Mouse (Mus musculus): ENCODE measurements around the gene Josd2. TPM values are rescaled to one million over a fixed set of nuclear protein-coding genes. Genes with fewer than 3 reads are reported as not detected.

Gene Josd2
- polyA plus RNA-seq, 1 experiment from 2014 or later: 115 TPM

DNA sequence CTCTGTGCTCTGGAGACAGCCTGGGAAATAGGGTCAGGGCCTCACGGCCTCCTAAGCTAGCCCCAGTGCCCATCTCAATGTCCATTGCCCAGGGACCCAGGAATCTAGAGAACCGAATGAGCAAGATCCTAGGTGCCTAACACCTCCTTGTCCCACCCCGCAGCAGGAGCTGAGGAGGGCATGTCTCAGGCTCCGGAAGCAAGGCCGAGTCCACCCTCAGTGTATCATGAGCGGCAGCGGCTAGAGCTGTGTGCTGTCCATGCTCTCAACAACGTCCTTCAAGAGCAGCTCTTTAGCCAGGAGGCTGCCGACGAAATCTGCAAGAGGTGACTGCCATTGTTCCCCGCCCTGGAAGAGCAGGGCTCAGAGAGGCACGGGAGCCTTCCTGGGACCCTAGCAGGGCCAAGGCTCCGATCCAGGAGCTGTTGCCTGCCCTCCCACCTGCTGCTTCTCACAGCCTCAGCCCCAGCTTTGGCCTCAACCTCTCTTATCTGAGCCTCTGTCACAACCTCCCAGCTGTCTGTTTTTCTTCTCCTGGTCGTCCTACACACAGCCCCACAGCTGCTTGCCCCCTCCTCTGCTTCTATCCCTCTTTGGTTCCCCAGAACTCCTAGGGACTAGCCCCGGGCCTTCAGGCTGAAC is 985 bp downstream of the Josd2 start:
- peaks cover 8% of the 10 kb centered on the region for H3K27me3 ChIP-seq (ENCODE audit: control insufficient read depth, insufficient read depth, low read depth, low read length)
- no peak for ATAC-seq (ENCODE audit: low read depth)
- peak overlapping the region; percentile 79 for H3K4me2 ChIP-seq (ENCODE audit: low read depth, low read length)
- peak overlapping the region; percentile 93 for H3K4me3 ChIP-seq (ENCODE audit: low read length)
- peak overlapping the region; percentile 13; the same call in 1 of the 2 replicates for H3K27ac ChIP-seq (ENCODE audit: low read length)
- H3K36me3 ChIP-seq (ENCODE audit: control insufficient read depth, insufficient read depth, low read length): 0 out of 2 replicates have a peak, but pooled peaks cover 2% of the 10 kb centered on the region
- H3K4me1 ChIP-seq (replicated peaks; ENCODE audit: control insufficient read depth, insufficient read depth, low read length): peaks cover 51% of the 10 kb centered on the region
- H3K9me3 ChIP-seq (ENCODE audit: control insufficient read depth, low read length): no peaks in the 10 kb centered on the region
- peak overlapping the region; percentile 89 for H3K9ac ChIP-seq (ENCODE audit: low read length)
- WGBS: 38% methylated on average over 15 of the region's 15 CpGs

- no peak overlapping the region for H3K4me3 ChIP-seq (ENCODE audit: low read length)
- no peaks in the 10 kb centered on the region for H3K9me3 ChIP-seq (ENCODE audit: control insufficient read depth, low read length)
- 76% methylated on average over 16 of the region's 16 CpGs for WGBS
- peak overlapping the region; percentile 24; the same call in 1 of the 2 replicates for H3K9ac ChIP-seq (ENCODE audit: low read length)
- 0 out of 2 replicates have a peak overlapping the region, but pooled peaks have one; percentile 79 for H3K4me2 ChIP-seq (ENCODE audit: low read depth, low read length)
- no peak for ATAC-seq (ENCODE audit: low read depth)
- H3K4me1 ChIP-seq (replicated peaks; ENCODE audit: control insufficient read depth, insufficient read depth, low read length): peaks cover 57% of the 10 kb centered on the region
- H3K27me3 ChIP-seq (ENCODE audit: control insufficient read depth, insufficient read depth, low read depth, low read length): no peaks in the 10 kb centered on the region
- 0 out of 2 replicates have a peak, but pooled peaks cover 2% of the 10 kb centered on the region for H3K36me3 ChIP-seq (ENCODE audit: control insufficient read depth, insufficient read depth, low read length)
- H3K27ac ChIP-seq (ENCODE audit: low read length): peak overlapping the region; percentile 25
Measured at GRCm38 (mm10) chr7:44469677-44470675, 2.2 kb downstream of the Josd2 start.

GRCm38 (mm10) chr7:44470696-44471612 is 3.2 kb downstream of the Josd2 start:
- Histone ChIP-seq H3K36me3 (ENCODE audit: control insufficient read depth, insufficient read depth, low read length) (0 out of 2 replicates have a peak, but pooled peaks cover 2% of the 10 kb centered on the region), H3K4me2 (ENCODE audit: low read depth, low read length) (no peak overlapping the region), H3K9me3 (ENCODE audit: control insufficient read depth, low read length) (no peaks in the 10 kb centered on the region), H3K27ac (ENCODE audit: low read length) (peak overlapping the region; percentile 84), H3K4me3 (ENCODE audit: low read length) (no peak overlapping the region), H3K9ac (ENCODE audit: low read length) (no peak overlapping the region), H3K4me1 (replicated peaks; ENCODE audit: control insufficient read depth, insufficient read depth, low read length) (peaks cover 63% of the 10 kb centered on the region), H3K27me3 (ENCODE audit: control insufficient read depth, insufficient read depth, low read depth, low read length) (no peaks in the 10 kb centered on the region; the same call in 1 of the 2 replicates)
- 65% methylated on average over 15 of the region's 16 CpGs for WGBS
- ATAC-seq (ENCODE audit: low read depth): no peak

DNA sequence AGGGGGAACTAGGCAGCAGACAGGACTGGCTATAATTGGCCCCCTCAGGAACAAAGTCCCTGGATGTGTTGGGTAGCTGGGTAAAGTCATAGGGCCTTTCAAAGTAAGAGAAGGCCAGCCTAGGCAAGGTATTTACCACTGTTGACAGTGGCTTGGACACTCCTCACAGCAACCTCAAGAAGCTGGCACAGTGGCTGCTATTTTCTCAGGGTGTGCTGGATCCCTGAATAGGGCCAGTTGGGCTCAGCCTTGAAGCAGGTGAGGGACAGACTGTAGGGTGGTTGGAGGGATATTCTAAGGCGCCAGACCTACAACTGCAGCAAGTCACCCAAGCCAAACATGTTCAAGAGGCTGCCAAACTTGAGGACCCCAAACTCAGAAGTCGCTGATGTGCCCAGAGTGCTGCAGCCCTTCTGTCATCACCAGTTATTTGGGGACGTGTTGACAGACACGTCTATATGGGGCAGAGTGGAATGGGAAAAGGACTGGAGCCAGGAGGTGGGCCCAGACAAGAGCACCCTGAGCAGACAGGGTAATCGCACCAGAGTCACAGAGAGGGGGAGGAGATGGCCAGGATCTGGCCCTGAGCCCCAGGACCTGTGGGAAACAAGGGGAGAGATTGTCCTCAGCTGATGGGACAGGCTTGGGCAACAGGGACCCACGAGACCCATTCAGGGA is 4.2 kb downstream of the Josd2 start:
- 0 out of 2 replicates have a peak, but pooled peaks cover 2% of the 10 kb centered on the region for H3K36me3 ChIP-seq (ENCODE audit: control insufficient read depth, insufficient read depth, low read length)
- H3K27me3 ChIP-seq (ENCODE audit: control insufficient read depth, insufficient read depth, low read depth, low read length): no peaks in the 10 kb centered on the region; the same call in 1 of the 2 replicates
- H3K4me1 ChIP-seq (replicated peaks; ENCODE audit: control insufficient read depth, insufficient read depth, low read length): peaks cover 63% of the 10 kb centered on the region
- no peaks in the 10 kb centered on the region for H3K9me3 ChIP-seq (ENCODE audit: control insufficient read depth, low read length)
- peak; percentile 63 for ATAC-seq (ENCODE audit: low read depth)
- 11% methylated on average over 6 of the region's 6 CpGs for WGBS
- no peak overlapping the region for H3K4me3 ChIP-seq (ENCODE audit: low read length)
- no peak overlapping the region for H3K4me2 ChIP-seq (ENCODE audit: low read depth, low read length)
- H3K9ac ChIP-seq (ENCODE audit: low read length): no peak overlapping the region
- peak overlapping the region; percentile 84 for H3K27ac ChIP-seq (ENCODE audit: low read length)

DNA sequence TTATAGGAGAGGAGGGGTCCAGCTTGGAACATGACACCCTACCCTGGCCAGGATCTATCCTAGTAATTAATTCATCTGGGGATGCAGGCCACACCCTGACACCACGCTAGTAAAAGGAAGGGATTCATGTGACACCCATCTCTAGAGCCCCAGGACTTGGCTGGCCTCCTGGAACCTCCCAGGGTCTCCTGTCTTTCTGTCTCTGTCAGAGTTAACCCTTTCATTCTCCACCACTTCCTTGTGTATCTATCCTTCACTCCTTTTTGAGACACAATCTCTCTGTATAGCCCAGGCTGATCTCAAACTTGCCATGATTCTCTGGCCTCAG is 4.7 kb downstream of the Josd2 start:
- H3K9me3 ChIP-seq (ENCODE audit: control insufficient read depth, low read length): no peaks in the 10 kb centered on the region
- H3K4me1 ChIP-seq (replicated peaks; ENCODE audit: control insufficient read depth, insufficient read depth, low read length): peaks cover 60% of the 10 kb centered on the region
- ATAC-seq (ENCODE audit: low read depth): peak; percentile 31
- H3K4me3 ChIP-seq (ENCODE audit: low read length): no peak overlapping the region
- 11% methylated on average over 1 of the region's 1 CpGs for WGBS
- no peak overlapping the region for H3K4me2 ChIP-seq (ENCODE audit: low read depth, low read length)
- H3K27me3 ChIP-seq (ENCODE audit: control insufficient read depth, insufficient read depth, low read depth, low read length): no peaks in the 10 kb centered on the region; the same call in 1 of the 2 replicates
- H3K9ac ChIP-seq (ENCODE audit: low read length): no peak overlapping the region
- peak overlapping the region; percentile 84 for H3K27ac ChIP-seq (ENCODE audit: low read length)
- 0 out of 2 replicates have a peak, but pooled peaks cover 2% of the 10 kb centered on the region for H3K36me3 ChIP-seq (ENCODE audit: control insufficient read depth, insufficient read depth, low read length)

- Histone ChIP-seq H3K36me3 (ENCODE audit: control insufficient read depth, insufficient read depth, low read length) (0 out of 2 replicates have a peak, but pooled peaks cover 2% of the 10 kb centered on the region), H3K4me1 (replicated peaks; ENCODE audit: control insufficient read depth, insufficient read depth, low read length) (peaks cover 60% of the 10 kb centered on the region), H3K4me3 (ENCODE audit: low read length) (no peak overlapping the region), H3K27me3 (ENCODE audit: control insufficient read depth, insufficient read depth, low read depth, low read length) (no peaks in the 10 kb centered on the region; the same call in 1 of the 2 replicates), H3K9me3 (ENCODE audit: control insufficient read depth, low read length) (no peaks in the 10 kb centered on the region), H3K9ac (ENCODE audit: low read length) (peak overlapping the region; percentile 41), H3K27ac (ENCODE audit: low read length) (peak overlapping the region; percentile 84), H3K4me2 (ENCODE audit: low read depth, low read length) (no peak overlapping the region)
- ATAC-seq (ENCODE audit: low read depth): peak; percentile 13; the same call in 1 of the 2 replicates
- 25% methylated on average over 9 of the region's 9 CpGs for WGBS
Measured at GRCm38 (mm10) chr7:44472961-44473646, 5.3 kb downstream of the Josd2 start.

GRCm38 (mm10) chr7:44474419-44474818 is 6.6 kb downstream of the Josd2 start:
- WGBS: 24% methylated on average over 4 of the region's 4 CpGs
- peaks cover 47% of the 10 kb centered on the region for H3K4me1 ChIP-seq (replicated peaks; ENCODE audit: control insufficient read depth, insufficient read depth, low read length)
- peaks cover 2% of the 10 kb centered on the region; the same call in 1 of the 2 replicates for H3K27me3 ChIP-seq (ENCODE audit: control insufficient read depth, insufficient read depth, low read depth, low read length)
- H3K36me3 ChIP-seq (ENCODE audit: control insufficient read depth, insufficient read depth, low read length): 0 out of 2 replicates have a peak, but pooled peaks cover 1% of the 10 kb centered on the region
- no peak overlapping the region for H3K4me2 ChIP-seq (ENCODE audit: low read depth, low read length)
- H3K27ac ChIP-seq (ENCODE audit: low read length): no peak overlapping the region
- no peak overlapping the region for H3K4me3 ChIP-seq (ENCODE audit: low read length)
- no peak for ATAC-seq (ENCODE audit: low read depth)
- 0 out of 2 replicates have a peak overlapping the region, but pooled peaks have one; percentile 26 for H3K9ac ChIP-seq (ENCODE audit: low read length)
- H3K9me3 ChIP-seq (ENCODE audit: control insufficient read depth, low read length): no peaks in the 10 kb centered on the region
